Mouse (Mus musculus) heart, adult 2 months (tissue): ENCODE measurements at regions not wholly inside any gene's neighbourhood (a gene's known extent, or its start where the extent isn't known, plus 50 kb on each side); places are given as distances from the start of the nearest gene placed in this dataset.

Experiments used
- CTCF ChIP-seq: fragments of 200-600 bp; IDR thresholded peaks from 2 replicates; pipeline ENCODE4 v1.8.1; 2022; ENCODE audit warnings: antibody characterized with exemption, mild to moderate bottlenecking, moderate library complexity
- POLR2A ChIP-seq: fragments of 200-500 bp; IDR thresholded peaks from 2 replicates; pipeline ENCODE4 v1.6.1; 2011; ENCODE audit warnings: mild to moderate bottlenecking, low read depth, low read length, control low read depth; ENCODE audit not compliant: insufficient read depth

GRCm38 (mm10) chr2:139069276-139069961 is 424.3 kb upstream of the Sptlc3 start:
- no peak for TF ChIP-seq CTCF
- TF ChIP-seq POLR2A: no peak
